Mouse (Mus musculus): Measurements from ENCODE around the gene Adgrl2. TPM values are rescaled to one million over a fixed set of nuclear protein-coding genes. Genes with fewer than 3 reads are reported as not detected.

The Adgrl2 gene
- total RNA-seq, 2 experiments from 2014 or later: 122 to 126 TPM

DNA sequence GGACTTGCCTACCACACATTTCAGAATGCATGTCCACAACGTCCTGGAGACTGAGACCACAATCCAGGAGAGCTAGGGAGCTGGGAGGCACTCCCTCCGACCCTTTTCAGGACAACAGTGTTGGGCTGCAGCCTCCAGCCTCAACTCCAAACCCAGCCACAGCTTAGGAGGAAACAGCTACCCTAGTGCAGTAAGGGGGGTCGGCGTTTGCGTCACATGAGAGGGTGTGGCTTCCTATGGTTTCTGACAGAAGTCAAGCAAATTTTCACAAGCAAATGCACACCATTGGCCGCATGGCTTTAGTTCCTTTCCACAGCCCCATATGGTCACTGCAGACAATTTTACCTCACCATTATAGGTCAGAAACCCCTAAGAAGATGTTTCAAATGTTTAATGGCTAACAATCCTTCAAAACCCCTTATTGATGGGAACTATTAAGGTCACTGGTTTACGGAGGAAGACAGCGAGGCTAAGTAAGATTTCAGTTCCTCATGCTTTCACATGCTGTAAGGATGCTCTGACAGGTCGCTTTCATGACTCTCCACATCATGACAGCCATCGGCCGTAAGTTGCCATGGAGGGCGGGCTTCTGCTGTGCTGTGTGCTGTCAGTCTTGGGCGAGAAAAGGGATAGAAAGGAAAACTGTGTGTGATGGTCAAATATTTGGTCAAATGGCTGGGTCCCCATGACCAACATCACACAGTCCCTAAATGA is 94.8 kb downstream of the Adgrl2 start:
- no peak for TF ChIP-seq CTCF (IDR thresholded peaks at IDR 0.05)
- H3K4me3 ChIP-seq: no peak overlapping the region

DNA sequence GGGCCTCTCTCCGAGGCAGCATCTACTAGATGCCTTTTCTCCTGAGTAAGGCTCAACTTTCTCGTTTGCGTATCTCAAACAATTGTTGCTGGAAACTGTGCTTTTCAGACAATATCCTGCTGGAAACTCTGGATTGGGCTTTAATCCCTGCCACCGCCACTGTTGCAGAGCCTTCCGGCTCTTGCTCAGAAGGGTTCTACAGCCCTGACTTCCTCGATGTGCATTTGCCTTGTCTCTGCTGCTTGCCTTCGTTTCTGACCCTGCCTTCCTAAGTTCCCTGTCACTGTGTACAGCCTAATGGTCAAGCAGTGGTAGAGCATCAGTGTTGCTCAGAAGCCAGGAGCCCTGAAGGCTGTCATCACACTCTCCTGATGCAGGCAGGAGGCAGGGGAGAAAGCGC is 95.5 kb downstream of the Adgrl2 start:
- Histone ChIP-seq H3K4me3 (no peak overlapping the region), H3K27ac (no peak overlapping the region)
- no peak for DNase-seq (ENCODE audit: extremely low spot score in 1 of 2, low spot score in 2 of 2)
- intact Hi-C loops (cut with DNase I): no loop called here
- TF ChIP-seq CTCF (IDR thresholded peaks at IDR 0.05): no peak

More for the DNA sequence above, 94.8 kb downstream of the Adgrl2 start:
- no peak overlapping the region for H3K27ac ChIP-seq
- DNase-seq (ENCODE audit: extremely low spot score in 1 of 2, low spot score in 2 of 2): no peak
- intact Hi-C loops (cut with DNase I): no loop called here

DNA sequence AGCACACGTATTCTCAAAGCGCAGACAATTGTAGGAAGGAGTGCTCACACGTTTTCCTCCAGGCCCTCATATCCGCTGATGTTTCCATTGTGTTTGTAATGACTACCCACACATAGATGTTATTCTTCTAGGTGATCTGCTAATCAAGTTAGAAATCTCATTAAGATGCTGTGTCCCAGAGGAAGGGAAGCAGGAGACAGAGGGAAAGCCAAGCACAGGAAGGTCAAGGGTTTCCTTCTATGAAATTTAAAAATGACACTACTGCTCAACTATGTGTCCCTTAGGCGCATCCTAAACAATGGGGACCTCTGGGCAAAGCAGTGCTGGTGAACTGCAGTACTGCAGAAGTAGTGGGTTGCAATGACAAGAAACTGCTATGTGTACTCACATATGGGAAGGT is 102.5 kb downstream of the Adgrl2 start:
- intact Hi-C loops (cut with DNase I): no loop called here
- no peak for TF ChIP-seq CTCF (IDR thresholded peaks at IDR 0.05)
- Histone ChIP-seq H3K4me3 (no peak overlapping the region), H3K27ac (no peak overlapping the region)
- DNase-seq (ENCODE audit: extremely low spot score in 1 of 2, low spot score in 2 of 2): no peak

DNA sequence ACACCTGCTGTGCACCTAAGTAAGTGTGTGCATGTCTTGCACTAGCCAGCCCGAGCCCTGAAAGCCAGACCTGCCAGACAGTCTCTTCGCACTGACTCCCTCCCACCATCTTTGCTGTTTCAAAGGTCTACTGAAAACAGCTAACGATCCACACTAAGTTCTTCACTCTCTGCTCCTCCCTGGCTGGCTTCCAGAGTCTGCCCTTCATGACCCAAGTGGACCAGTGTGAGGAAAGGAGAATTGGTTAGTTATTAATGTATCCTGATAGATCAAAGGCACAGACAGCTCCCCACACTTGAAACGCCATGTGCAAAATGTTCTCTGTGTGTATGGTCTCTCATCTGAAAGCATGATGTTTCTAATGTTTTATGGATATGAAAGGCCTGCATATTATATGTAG is 103.4 kb downstream of the Adgrl2 start:
- Histone ChIP-seq H3K4me3 (no peak overlapping the region), H3K27ac (no peak overlapping the region)
- intact Hi-C loops (cut with DNase I): no loop called here
- no peak for TF ChIP-seq CTCF (IDR thresholded peaks at IDR 0.05)
- DNase-seq (ENCODE audit: extremely low spot score in 1 of 2, low spot score in 2 of 2): no peak

DNA sequence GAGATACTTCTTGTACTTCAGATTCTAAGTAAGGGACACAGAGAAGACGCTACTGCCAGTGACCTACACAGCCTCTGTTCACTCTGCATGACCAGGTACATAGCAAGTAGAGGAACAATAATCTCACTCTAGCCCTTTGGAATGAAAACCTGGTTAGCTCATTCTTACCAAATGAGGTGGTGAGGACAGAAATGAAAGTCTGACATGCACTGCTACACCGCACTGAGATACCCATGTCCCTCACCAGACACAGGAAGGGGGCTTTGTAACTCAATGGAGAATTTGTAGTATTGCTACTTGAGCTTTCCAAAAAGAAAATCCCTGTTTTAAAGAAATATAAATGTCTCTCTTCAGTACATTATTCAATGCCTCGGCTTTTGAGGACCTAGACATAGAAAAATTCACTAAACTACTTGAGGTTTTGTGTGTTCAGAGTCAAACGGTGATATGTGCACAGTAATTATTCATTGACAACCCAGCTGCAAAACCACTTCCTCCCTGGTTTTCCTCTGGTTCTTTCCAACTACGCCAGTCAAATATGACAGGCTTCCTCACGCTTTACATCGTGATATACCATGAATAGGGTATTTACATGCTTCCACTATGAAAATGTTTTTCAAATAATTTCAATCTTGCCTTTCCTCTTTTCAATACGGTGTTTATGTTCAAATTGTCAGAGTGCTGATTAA is 104.2 kb downstream of the Adgrl2 start:
- TF ChIP-seq CTCF (IDR thresholded peaks at IDR 0.05): no peak
- intact Hi-C loops (cut with DNase I): no loop called here
- no peak overlapping the region for H3K27ac ChIP-seq

GRCm38 (mm10) chr3:148885184-148885583 is 105.2 kb downstream of the Adgrl2 start:
- Histone ChIP-seq H3K27ac (no peak overlapping the region), H3K4me3 (no peak overlapping the region)
- DNase-seq (ENCODE audit: extremely low spot score in 1 of 2, low spot score in 2 of 2): no peak
- TF ChIP-seq CTCF (IDR thresholded peaks at IDR 0.05): no peak
- intact Hi-C loops (cut with DNase I): no loop called here

More for the DNA sequence above, 104.2 kb downstream of the Adgrl2 start:
- DNase-seq (ENCODE audit: extremely low spot score in 1 of 2, low spot score in 2 of 2): no peak
- H3K4me3 ChIP-seq: no peak overlapping the region

DNA sequence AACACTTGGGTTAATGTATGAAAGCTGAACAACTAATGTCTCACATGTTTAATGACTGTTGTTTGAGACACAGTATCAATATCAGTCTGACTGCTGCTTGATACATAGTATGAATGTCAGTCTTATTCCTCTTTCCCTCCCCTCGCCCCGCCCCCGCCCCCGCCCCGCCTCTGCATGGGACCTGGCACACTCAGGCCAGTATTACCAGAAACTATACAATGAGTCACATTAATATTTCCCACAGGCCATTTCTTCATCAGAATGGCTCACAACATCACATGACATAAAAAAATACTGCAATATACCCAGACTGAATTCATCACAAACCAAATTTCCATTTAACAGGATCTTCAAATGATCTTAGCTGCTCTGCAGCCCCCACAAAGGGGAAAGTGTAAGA is 108.9 kb downstream of the Adgrl2 start:
- DNase-seq (ENCODE audit: extremely low spot score in 1 of 2, low spot score in 2 of 2): no peak
- Histone ChIP-seq H3K4me3 (no peak overlapping the region), H3K27ac (no peak overlapping the region)
- TF ChIP-seq CTCF (IDR thresholded peaks at IDR 0.05): no peak
- intact Hi-C loops (cut with DNase I): no loop called here

GRCm38 (mm10) chr3:148872563-148872962 is 117.8 kb downstream of the Adgrl2 start:
- Histone ChIP-seq H3K27ac (no peak overlapping the region), H3K4me3 (no peak overlapping the region)
- TF ChIP-seq CTCF (IDR thresholded peaks at IDR 0.05): no peak
- DNase-seq (ENCODE audit: extremely low spot score in 1 of 2, low spot score in 2 of 2): no peak
- intact Hi-C loops (cut with DNase I): no loop called here

GRCm38 (mm10) chr3:148871792-148872464 is 118.4 kb downstream of the Adgrl2 start:
- no peak overlapping the region for H3K4me3 ChIP-seq
- no peak overlapping the region for H3K27ac ChIP-seq
- no peak for DNase-seq (ENCODE audit: extremely low spot score in 1 of 2, low spot score in 2 of 2)
- no peak for TF ChIP-seq CTCF (IDR thresholded peaks at IDR 0.05)
- intact Hi-C loops (cut with DNase I): no loop called here

- no peak overlapping the region for H3K4me3 ChIP-seq
- DNase-seq (ENCODE audit: extremely low spot score in 1 of 2, low spot score in 2 of 2): no peak
- TF ChIP-seq CTCF (IDR thresholded peaks at IDR 0.05): no peak
- intact Hi-C loops (cut with DNase I): loop anchor here (10.0 kb wide), 1 partner anchor 577 kb away; no protein-coding TSS in a partner anchor
- no peak overlapping the region for H3K27ac ChIP-seq
Observed at GRCm38 (mm10) chr3:148867618-148868017, 122.7 kb downstream of the Adgrl2 start.

- no peak for DNase-seq (ENCODE audit: extremely low spot score in 1 of 2, low spot score in 2 of 2)
- intact Hi-C loops (cut with DNase I): loop anchor here (10.0 kb wide), 1 partner anchor 578 kb away; no protein-coding TSS in a partner anchor
- no peak overlapping the region; the same call in 1 of the 2 replicates for H3K27ac ChIP-seq
- TF ChIP-seq CTCF (IDR thresholded peaks at IDR 0.05): no peak
- H3K4me3 ChIP-seq: no peak overlapping the region
Observed at GRCm38 (mm10) chr3:148866633-148867032, 123.7 kb downstream of the Adgrl2 start.

GRCm38 (mm10) chr3:148866053-148866452 is 124.3 kb downstream of the Adgrl2 start:
- intact Hi-C loops (cut with DNase I): loop anchor here (10.0 kb wide), 1 partner anchor 579 kb away; no protein-coding TSS in a partner anchor
- no peak overlapping the region for H3K4me3 ChIP-seq
- no peak for TF ChIP-seq CTCF (IDR thresholded peaks at IDR 0.05)
- H3K27ac ChIP-seq: no peak overlapping the region; the same call in 1 of the 2 replicates
- no peak for DNase-seq (ENCODE audit: extremely low spot score in 1 of 2, low spot score in 2 of 2)
